Mouse (Mus musculus) forebrain, embryonic 10.5 days (tissue): ENCODE data around the gene Rgs16. TPM values are rescaled to one million over a fixed set of nuclear protein-coding genes. Genes with fewer than 3 reads are reported as not detected.

Experiments
- polyA plus RNA-seq: library from polyadenylated mRNA; unstranded; fragments of >200 nt; fragmentation: Nextera tagmentation; extraction: Ambion mirVana; gene quantifications from 2 replicates; pipeline ENCODE4 v1.2.1, GENCODE M21; 2016

The Rgs16 gene
- polyA plus RNA-seq, 1 experiment from 2014 or later, result 31.0 TPM

Other genes with a start within 250 kb of the Rgs16 start
- 13.3 and 13.5 TPM in 2 replicates for gene Npl, start 190.3 kb upstream of the Rgs16 start, polyA plus RNA-seq
- gene Rgs8, start 87.3 kb upstream of the Rgs16 start, polyA plus RNA-seq, result 9.1 and 9.6 TPM in 2 replicates
- 7.4 and 7.7 TPM in 2 replicates for gene Rnasel, start 9.1 kb downstream of the Rgs16 start, polyA plus RNA-seq
- not detected in 2 replicates for gene Rgsl1, start 103.8 kb downstream of the Rgs16 start, polyA plus RNA-seq
- 0.60 and 0.61 TPM in 2 replicates for gene Teddm1b, start 134.0 kb downstream of the Rgs16 start, polyA plus RNA-seq
- not detected in 2 replicates for gene Teddm1a, start 151.4 kb downstream of the Rgs16 start, polyA plus RNA-seq
- gene Glul, start 159.6 kb downstream of the Rgs16 start, polyA plus RNA-seq, result 129 and 136 TPM in 2 replicates
- gene Teddm2, start 159.9 kb downstream of the Rgs16 start, polyA plus RNA-seq, result 0.33 and 0.39 TPM in 2 replicates